Mouse (Mus musculus) 3T3-L1 (cell line): Measurements from ENCODE around the gene Iqsec1.

Experiments used
- DNase-seq: peaks from one replicate; pipeline ENCODE4 v3.0.0-alpha.2; 2015; ENCODE audit warnings: low read depth, low spot score

The Iqsec1 gene

DNA sequence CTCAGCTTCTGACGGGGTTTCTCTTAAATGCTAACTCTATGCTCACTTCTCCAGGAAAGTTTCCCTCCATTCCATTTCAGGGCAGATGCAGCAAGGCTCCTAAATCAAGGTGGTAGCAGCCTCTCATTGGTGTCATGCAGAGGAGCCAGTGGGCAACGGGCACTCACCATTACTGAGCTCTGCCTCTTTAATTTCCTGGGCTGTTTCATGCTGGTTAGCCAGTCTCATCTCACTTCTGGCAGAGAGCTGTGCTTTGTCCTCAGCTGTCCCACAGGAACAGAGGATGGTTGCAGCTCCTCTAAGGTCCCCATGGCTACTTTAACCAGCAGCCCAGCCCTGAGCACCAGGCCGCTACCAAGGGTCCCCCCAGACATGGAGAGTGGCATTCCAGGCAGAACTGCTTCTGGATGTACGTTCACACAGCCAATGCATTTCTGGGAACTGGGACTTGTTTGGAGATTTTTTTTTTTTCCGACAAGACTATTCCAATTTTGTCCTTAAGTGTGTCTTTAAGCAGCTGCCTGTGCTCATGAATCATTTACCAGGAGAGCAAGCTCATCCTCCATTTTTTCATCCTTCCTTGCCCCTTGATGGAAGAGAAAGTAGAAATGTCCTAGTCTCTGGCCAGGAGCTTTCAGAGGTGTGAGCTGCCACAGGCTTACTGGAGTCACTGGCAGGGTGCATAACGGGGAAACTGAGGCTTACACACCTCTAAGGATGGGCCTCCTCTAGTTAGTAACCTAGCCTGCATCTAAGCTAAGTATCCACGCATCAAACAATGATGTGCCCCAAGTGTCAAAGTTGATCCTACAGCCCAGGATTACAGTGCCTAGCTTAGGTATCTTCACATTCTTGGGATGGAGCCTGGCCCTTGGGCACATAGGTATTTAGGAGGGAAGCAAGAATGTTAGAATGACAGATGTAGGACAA lies 98.9 kb downstream of the Iqsec1 start:
- no peak for DNase-seq

- DNase-seq = no peak
Measured at GRCm38 (mm10) chr6:90887024-90887775, 101.3 kb downstream of the Iqsec1 start.

- DNase-seq = no peak
Measured at GRCm38 (mm10) chr6:90885626-90886025, 102.9 kb downstream of the Iqsec1 start.

DNA sequence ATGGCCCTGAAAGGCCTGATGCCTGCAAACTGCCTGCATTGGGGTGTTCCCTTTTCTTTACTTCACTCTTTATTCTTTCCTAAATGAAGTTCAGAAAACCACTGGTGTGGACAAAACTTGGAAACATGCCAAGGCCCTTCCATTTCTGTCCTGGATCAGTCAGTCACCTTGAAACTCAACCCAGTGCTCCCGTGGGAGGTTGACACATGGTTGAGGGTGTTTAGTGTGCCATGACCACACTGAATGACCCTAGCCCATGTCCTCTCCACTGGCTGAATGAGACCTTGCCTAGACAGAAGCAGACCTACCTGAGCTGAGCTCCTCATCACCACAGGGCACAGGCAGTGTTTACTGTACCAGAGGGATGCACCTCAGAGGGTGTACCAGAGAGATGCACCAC lies 103.9 kb downstream of the Iqsec1 start:
- DNase-seq = no peak

- DNase-seq = no peak
Measured at GRCm38 (mm10) chr6:90880975-90881374, 107.5 kb downstream of the Iqsec1 start.

DNA sequence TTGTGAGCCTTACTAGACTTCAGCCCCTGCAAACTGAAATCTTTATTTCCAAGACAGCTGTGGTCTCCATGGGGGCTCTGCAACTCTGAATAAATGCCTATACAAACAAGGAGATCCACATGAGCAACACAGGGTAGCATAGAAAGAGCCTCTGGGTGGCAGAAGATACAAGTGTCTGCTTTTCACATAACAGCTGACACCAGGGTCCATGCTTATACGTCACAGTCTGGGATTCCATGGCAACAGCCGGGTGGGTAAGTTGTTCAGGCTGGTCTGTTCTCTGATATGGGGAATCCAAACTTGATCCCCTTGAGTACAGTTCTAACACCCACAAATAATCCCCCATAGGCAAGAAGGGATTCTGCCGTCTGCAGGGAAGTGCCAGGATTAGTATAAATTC lies 108.1 kb downstream of the Iqsec1 start:
- DNase-seq = no peak

- no peak for DNase-seq
Measured at GRCm38 (mm10) chr6:90871581-90871980, 116.9 kb downstream of the Iqsec1 start.

DNA sequence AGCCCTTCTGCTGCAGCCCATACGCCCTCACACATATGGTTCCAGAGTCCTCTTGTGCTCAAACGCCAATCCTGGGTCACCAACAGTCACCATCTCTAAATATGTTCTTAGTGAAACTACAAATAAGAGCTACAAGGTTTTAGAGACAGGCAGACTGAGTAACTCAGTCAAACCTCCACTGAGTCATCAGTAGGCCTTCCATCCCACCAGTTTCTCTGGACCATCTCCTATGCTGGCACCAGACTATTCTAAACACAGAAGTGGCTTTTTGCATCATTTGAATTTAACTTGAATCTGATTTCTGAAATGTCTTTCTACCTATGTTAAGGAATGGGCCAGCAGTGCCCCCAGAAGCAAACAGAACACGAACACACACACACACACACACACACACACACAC lies 120.5 kb downstream of the Iqsec1 start:
- no peak for DNase-seq

GRCm38 (mm10) chr6:90861370-90861769 lies 127.1 kb downstream of the Iqsec1 start:
- no peak for DNase-seq

- DNase-seq = no peak
Measured at GRCm38 (mm10) chr6:90857844-90858243, 130.6 kb downstream of the Iqsec1 start.

DNA sequence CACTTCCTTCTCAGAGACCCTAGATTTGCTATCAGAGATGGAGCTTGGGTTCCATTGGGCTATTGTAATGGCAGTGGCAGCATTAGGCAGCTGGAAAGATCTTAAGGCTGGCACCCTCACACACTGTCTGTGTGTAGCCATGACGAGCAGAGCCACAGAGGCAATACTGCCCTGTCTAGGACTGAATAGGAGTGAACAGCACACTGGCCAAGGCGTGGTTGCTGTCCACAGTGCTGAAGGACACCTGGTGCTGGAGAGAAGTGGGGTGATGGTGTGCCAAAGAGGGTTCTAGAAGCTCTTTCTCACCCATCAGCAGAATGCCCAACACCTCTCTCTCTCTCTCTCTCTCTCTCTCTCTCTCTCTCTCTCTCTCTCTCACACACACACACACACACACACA lies 136.1 kb downstream of the Iqsec1 start:
- peak; percentile 45 for DNase-seq

DNA sequence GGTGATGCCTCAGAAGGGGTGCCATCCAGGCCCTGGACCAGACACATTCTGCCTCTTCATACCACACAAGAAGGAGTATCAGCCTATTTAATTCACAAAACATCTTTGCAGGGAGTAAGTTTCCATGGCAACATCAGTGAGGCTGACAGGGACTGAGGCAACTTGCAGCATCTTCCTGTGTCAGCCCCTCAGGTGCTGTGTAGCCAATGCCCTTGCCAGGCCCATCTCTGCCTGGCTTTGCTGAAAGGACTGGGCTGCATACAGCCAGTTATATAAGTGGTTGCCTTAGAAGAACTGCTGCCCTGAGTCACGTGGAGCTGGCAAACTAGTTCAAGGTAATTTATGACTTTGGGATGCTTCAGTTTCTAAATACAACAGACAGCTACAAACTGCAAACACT lies 140.4 kb downstream of the Iqsec1 start:
- DNase-seq = no peak

DNA sequence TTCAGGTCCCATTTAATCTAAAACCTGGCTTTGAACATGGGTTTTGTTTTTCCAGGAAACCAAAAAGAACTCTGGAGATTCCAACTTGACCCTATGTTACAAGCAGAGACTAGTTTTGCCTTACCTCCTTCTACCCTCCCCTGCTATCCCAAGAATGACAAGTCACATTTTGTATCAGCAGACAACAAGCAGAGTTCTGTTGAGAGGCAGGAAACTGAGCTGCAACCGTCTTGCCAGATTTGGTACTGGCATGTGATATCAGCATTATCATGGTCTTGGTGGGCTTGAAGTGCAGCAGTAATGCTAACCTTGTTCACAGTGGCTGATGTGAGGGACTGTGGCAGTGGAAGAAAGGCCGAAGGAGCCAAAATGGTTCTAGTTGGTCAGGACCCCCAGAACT lies 141.0 kb downstream of the Iqsec1 start:
- no peak for DNase-seq

GRCm38 (mm10) chr6:90839972-90840371 lies 148.5 kb downstream of the Iqsec1 start:
- DNase-seq = no peak

DNA sequence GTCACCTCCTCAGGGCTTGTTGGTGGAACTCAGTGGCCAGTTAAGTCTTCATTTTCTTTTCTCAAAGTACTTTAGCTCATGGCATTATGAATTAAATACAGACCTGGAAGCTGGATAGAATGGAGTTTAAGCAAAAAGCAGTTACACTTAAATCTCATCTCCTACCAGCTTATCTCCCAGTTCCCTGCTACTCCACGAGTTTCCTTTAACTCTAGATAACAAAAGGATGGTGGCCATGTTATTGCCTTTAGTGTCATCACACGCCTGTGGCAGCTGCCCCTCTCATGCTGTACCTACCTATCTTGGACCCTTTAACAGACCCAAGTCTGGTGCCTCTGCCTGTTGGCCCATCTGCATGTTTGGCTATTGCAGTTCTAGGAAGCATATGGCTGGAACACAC lies 151.7 kb downstream of the Iqsec1 start:
- no peak for DNase-seq

DNA sequence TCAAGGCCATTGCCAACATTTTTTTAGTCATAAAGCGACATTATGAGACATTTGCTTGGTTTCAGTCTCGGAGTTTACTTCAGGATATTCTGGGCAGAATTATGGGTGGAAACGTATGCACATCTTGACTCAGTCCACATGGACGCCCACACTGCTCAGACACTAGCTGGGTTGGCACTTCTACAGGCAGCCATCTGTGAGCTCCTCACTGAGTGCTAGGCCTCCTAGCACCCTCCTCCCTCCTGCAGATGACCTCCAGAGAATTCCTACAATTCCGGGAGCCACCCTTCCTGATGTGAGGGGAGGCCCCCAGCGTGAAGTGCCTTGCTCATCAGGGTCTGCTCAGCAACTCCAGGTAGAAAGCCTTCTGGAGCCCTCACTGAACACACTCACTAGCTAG lies 158.9 kb downstream of the Iqsec1 start:
- DNase-seq = no peak

DNA sequence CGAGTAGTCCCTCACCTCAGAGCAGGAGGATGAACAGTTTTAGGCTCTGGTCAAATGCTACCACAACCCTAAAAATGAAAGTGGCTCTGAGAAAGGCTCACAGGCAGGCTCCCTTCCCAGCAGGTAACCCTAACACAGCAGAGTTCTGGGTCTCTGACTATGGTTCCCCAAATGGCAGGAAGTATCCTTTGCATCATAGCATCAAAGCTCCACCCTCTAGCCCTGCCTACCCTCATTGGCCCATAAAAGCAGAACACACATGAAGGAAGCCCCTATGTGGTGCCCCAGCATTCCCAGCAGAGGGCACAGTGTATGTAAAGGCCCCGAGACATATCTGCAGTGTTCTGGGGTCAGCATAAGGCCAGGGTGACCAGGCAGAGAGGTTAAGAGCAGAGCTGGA lies 163.4 kb downstream of the Iqsec1 start:
- DNase-seq = no peak

- DNase-seq = no peak
Measured at GRCm38 (mm10) chr6:90823322-90823721, 165.2 kb downstream of the Iqsec1 start.

DNA sequence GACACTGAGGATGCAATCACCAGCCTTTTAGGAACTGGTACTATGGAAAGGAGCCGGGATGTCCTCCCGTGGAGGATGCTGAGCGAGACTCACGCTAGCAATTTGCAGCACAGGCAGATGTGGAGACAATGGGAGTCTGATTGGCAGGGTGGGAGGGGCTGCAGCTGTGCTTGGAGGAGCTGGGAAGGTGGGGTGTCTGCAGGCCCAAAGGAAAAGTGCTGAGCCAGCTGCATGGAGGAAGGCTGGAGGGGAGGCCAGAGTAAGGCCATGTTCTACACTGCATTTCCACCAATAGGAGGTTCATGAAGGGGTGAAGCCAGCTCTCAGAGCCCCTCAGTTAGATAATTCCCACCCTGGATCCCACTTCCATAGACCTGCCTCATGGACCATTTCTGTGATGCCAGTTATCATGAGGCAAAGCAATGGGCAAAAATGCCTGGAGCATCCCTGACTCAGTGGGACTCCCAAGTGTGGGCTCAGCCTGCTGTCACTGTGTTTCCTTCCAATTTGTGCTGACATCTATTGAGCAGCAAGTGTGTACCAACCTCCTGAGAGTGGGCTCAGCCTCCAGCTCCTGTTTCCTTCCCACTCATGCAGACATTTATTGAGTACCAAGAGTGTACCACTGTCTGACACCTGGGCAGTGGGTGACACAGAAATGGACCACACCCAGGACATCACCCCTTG lies 166.4 kb downstream of the Iqsec1 start:
- no peak for DNase-seq

DNA sequence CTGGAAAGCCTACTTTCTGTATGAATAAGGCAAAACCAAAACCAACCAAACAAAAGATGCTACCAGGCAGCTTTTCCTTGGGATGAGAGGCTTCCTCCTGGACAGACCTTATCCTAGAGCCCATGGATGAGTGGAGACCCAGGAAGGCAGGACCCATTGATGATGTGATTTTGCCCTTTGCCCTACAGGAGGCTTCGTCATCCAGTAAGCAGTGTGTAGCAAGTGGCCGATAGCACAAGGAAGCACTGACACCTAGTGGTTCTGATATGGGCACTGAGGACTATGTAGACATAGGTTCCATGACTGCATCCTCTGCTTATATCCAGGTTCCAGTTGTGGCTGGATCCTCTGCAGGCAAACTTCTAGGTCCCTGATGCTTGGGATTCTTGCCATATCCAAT lies 168.6 kb downstream of the Iqsec1 start:
- DNase-seq = peak; percentile 66

- DNase-seq = peak; percentile 90
Measured at GRCm38 (mm10) chr6:90818956-90819355, 169.5 kb downstream of the Iqsec1 start.

DNA sequence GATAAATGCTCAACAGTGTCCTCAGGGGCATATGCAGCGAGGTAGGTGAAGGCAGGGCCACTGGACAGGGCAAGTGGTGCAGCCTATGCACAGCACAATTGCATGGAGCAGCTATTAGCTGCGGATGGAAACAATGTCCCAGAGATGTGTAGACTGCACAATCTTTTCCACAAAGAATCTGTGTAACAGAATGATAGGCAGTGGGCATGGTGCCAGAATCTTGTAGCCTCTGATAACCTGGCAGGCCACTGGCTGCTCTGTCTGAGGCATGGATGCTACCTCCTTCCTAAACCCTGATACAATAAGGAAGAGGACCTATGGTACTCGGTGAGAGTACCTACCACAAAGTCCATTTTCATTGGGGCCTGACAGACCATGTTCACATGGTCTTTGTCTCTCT lies 171.9 kb downstream of the Iqsec1 start:
- no peak for DNase-seq
